Mouse (Mus musculus): ENCODE measurements around the gene Dnah6. TPM values are rescaled to one million over a fixed set of nuclear protein-coding genes. Genes with fewer than 3 reads are reported as not detected.

Gene Dnah6
- total and polyA plus RNA-seq, 2 experiments, result not detected

GRCm38 (mm10) chr6:73047259-73047658 is 174.2 kb downstream of the Dnah6 start:
- no peak for TF ChIP-seq POLR2A (IDR thresholded peaks at IDR 0.05; ENCODE audit: extremely low read depth, insufficient read depth, low read length)
- no peak for TF ChIP-seq CTCF (IDR thresholded peaks at IDR 0.05; ENCODE audit: low read depth, low read length)
- no peak overlapping the region for H3K4me3 ChIP-seq (ENCODE audit: insufficient read depth, low read depth, low read length)
- DNase-seq (ENCODE audit: extremely low read depth, low read depth, low spot score), result no peak
- no peaks in the 10 kb centered on the region for H3K79me2 ChIP-seq (ENCODE audit: control insufficient read depth, insufficient read depth, low read length)
- WGBS, result 76% methylated on average over 7 of the region's 7 CpGs
- H3K4me1 ChIP-seq (ENCODE audit: control insufficient read depth, insufficient read depth, low read length), result no peaks in the 10 kb centered on the region
- no peak overlapping the region for H3K9ac ChIP-seq (ENCODE audit: low read depth, low read length)
- H3K27me3 ChIP-seq (ENCODE audit: control insufficient read depth, insufficient read depth, low read length), result no peaks in the 10 kb centered on the region
- H3K27ac ChIP-seq (replicated peaks; ENCODE audit: insufficient read depth, low read depth, low read length), result no peak overlapping the region
- no peaks in the 10 kb centered on the region for H3K36me3 ChIP-seq (ENCODE audit: control insufficient read depth, insufficient read depth, low read length)

DNA sequence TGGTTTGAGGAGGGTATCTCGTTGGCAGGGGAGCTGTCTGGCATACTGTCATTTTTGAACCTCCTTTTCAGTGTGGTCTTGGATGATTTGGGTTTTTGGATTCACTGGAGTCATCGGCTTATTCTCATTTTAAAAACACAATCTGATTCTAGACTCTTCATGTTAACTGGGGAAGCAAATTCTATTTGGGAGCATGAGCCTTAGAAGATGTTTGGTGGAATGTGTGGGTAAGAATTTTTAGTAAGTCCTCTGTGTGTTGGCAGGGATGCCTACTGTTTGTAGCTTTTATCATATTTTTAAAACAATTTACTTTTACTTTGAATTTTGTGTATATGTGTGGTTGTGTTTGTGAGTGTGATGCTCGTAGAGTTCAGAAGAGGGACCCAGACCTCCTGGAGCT is 175.5 kb downstream of the Dnah6 start:
- 82% methylated on average over 3 of the region's 3 CpGs for WGBS
- Histone ChIP-seq H3K4me1 (ENCODE audit: control insufficient read depth, insufficient read depth, low read length) (no peaks in the 10 kb centered on the region), H3K27me3 (ENCODE audit: control insufficient read depth, insufficient read depth, low read length) (no peaks in the 10 kb centered on the region), H3K4me3 (ENCODE audit: insufficient read depth, low read depth, low read length) (no peak overlapping the region), H3K79me2 (ENCODE audit: control insufficient read depth, insufficient read depth, low read length) (no peaks in the 10 kb centered on the region), H3K9ac (ENCODE audit: low read depth, low read length) (no peak overlapping the region), H3K36me3 (ENCODE audit: control insufficient read depth, insufficient read depth, low read length) (no peaks in the 10 kb centered on the region), H3K27ac (replicated peaks; ENCODE audit: insufficient read depth, low read depth, low read length) (no peak overlapping the region)
- TF ChIP-seq CTCF (IDR thresholded peaks at IDR 0.05; ENCODE audit: low read depth, low read length), result no peak
- no peak for TF ChIP-seq POLR2A (IDR thresholded peaks at IDR 0.05; ENCODE audit: extremely low read depth, insufficient read depth, low read length)
- DNase-seq (ENCODE audit: extremely low read depth, low read depth, low spot score), result no peak

DNA sequence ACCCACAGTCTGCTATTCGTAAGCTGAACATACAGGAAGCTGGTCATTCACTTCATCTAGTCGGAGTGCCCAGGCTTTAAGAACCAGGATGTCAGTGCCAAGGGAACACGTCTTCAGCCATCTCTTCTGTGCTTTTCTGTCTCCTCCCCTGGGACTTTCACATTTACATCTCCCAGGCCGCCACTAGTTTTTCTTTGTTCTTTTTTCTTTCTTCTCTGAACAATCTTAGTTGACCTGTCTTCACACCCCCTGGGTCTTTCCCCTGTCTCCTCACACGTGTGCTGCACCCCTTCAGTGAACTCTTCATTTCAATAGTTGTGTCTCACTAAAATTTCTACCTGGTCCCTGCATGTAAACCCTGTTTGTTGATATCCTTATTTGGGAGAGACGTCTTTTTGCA is 179.2 kb downstream of the Dnah6 start:
- Histone ChIP-seq H3K36me3 (ENCODE audit: control insufficient read depth, insufficient read depth, low read length) (no peaks in the 10 kb centered on the region), H3K4me3 (ENCODE audit: insufficient read depth, low read depth, low read length) (no peak overlapping the region), H3K9ac (ENCODE audit: low read depth, low read length) (no peak overlapping the region), H3K79me2 (ENCODE audit: control insufficient read depth, insufficient read depth, low read length) (no peaks in the 10 kb centered on the region), H3K27ac (replicated peaks; ENCODE audit: insufficient read depth, low read depth, low read length) (no peak overlapping the region), H3K27me3 (ENCODE audit: control insufficient read depth, insufficient read depth, low read length) (no peaks in the 10 kb centered on the region), H3K4me1 (ENCODE audit: control insufficient read depth, insufficient read depth, low read length) (no peaks in the 10 kb centered on the region)
- TF ChIP-seq CTCF (IDR thresholded peaks at IDR 0.05; ENCODE audit: low read depth, low read length), result no peak
- no peak for TF ChIP-seq POLR2A (IDR thresholded peaks at IDR 0.05; ENCODE audit: extremely low read depth, insufficient read depth, low read length)
- 78% methylated on average over 6 of the region's 6 CpGs for WGBS
- no peak for DNase-seq (ENCODE audit: extremely low read depth, low read depth, low spot score)

DNA sequence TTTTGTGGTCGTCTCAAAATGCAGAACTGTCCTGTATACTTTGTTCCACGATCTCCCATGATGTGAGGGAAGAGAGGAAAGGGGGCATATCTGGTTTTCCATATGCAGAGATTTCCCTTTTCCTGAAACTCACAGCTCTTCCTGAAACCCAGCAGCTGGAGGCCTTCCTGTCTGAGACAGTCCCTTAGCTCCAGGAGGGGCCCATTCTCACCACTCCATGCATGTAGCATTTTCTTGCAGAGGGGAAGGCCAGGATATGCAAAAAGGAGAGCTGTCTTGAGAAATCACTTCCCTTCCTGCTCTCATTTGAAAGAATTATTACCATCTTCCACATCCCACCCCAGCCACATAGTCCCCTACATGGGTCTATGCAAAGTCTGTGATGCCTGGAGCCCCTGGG is 183.2 kb downstream of the Dnah6 start:
- Histone ChIP-seq H3K4me1 (ENCODE audit: control insufficient read depth, insufficient read depth, low read length) (no peaks in the 10 kb centered on the region), H3K79me2 (ENCODE audit: control insufficient read depth, insufficient read depth, low read length) (no peaks in the 10 kb centered on the region), H3K27ac (replicated peaks; ENCODE audit: insufficient read depth, low read depth, low read length) (no peak overlapping the region), H3K4me3 (ENCODE audit: insufficient read depth, low read depth, low read length) (no peak overlapping the region), H3K9ac (ENCODE audit: low read depth, low read length) (no peak overlapping the region), H3K36me3 (ENCODE audit: control insufficient read depth, insufficient read depth, low read length) (no peaks in the 10 kb centered on the region), H3K27me3 (ENCODE audit: control insufficient read depth, insufficient read depth, low read length) (no peaks in the 10 kb centered on the region)
- no peak for DNase-seq (ENCODE audit: extremely low read depth, low read depth, low spot score)
- TF ChIP-seq CTCF (IDR thresholded peaks at IDR 0.05; ENCODE audit: low read depth, low read length), result no peak
- TF ChIP-seq POLR2A (IDR thresholded peaks at IDR 0.05; ENCODE audit: extremely low read depth, insufficient read depth, low read length), result no peak
- 60% methylated on average over 2 of the region's 2 CpGs for WGBS

DNA sequence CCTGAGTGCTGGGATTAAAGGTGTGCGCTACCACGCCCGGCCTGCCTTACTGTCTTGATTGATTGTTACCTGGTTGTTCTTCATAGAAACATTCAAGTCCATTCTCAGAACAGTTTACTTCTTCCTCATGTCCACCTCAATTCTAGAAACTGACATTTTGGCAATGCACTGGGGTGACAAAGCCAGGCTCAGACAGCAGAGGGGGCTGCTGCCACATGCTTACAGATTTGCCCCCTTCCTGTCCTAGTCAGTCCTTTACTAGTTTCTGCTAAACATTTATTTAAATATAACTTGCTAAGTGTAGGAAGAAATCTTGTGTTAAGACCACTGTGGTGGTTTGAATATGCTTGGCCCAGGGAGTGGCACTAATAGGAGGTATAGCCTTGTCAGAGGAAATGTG is 192.6 kb downstream of the Dnah6 start:
- TF ChIP-seq POLR2A (IDR thresholded peaks at IDR 0.05; ENCODE audit: extremely low read depth, insufficient read depth, low read length), result no peak
- no peak for TF ChIP-seq CTCF (IDR thresholded peaks at IDR 0.05; ENCODE audit: low read depth, low read length)
- 97% methylated on average over 3 of the region's 3 CpGs for WGBS
- no peak overlapping the region for H3K4me3 ChIP-seq (ENCODE audit: insufficient read depth, low read depth, low read length)
- no peak overlapping the region for H3K9ac ChIP-seq (ENCODE audit: low read depth, low read length)
- no peaks in the 10 kb centered on the region for H3K27me3 ChIP-seq (ENCODE audit: control insufficient read depth, insufficient read depth, low read length)
- H3K36me3 ChIP-seq (ENCODE audit: control insufficient read depth, insufficient read depth, low read length), result no peaks in the 10 kb centered on the region
- DNase-seq (ENCODE audit: extremely low read depth, low read depth, low spot score), result no peak
- no peaks in the 10 kb centered on the region for H3K79me2 ChIP-seq (ENCODE audit: control insufficient read depth, insufficient read depth, low read length)
- H3K27ac ChIP-seq (replicated peaks; ENCODE audit: insufficient read depth, low read depth, low read length), result no peak overlapping the region
- H3K4me1 ChIP-seq (ENCODE audit: control insufficient read depth, insufficient read depth, low read length), result no peaks in the 10 kb centered on the region

- 79% methylated on average over 4 of the region's 4 CpGs for WGBS
- TF ChIP-seq CTCF (IDR thresholded peaks at IDR 0.05; ENCODE audit: low read depth, low read length) (no peak), POLR2A (IDR thresholded peaks at IDR 0.05; ENCODE audit: extremely low read depth, insufficient read depth, low read length) (no peak)
- no peaks in the 10 kb centered on the region for H3K4me1 ChIP-seq (ENCODE audit: control insufficient read depth, insufficient read depth, low read length)
Measured at GRCm38 (mm10) chr6:73027881-73028280, 193.6 kb downstream of the Dnah6 start.

More at GRCm38 (mm10) chr6:73027881-73028280, 193.6 kb downstream of the Dnah6 start:
- no peak overlapping the region for H3K27ac ChIP-seq (replicated peaks; ENCODE audit: insufficient read depth, low read depth, low read length)
- H3K79me2 ChIP-seq (ENCODE audit: control insufficient read depth, insufficient read depth, low read length), result no peaks in the 10 kb centered on the region
- H3K36me3 ChIP-seq (ENCODE audit: control insufficient read depth, insufficient read depth, low read length), result no peaks in the 10 kb centered on the region
- no peak overlapping the region for H3K4me3 ChIP-seq (ENCODE audit: insufficient read depth, low read depth, low read length)
- no peak overlapping the region for H3K9ac ChIP-seq (ENCODE audit: low read depth, low read length)
- H3K27me3 ChIP-seq (ENCODE audit: control insufficient read depth, insufficient read depth, low read length), result no peaks in the 10 kb centered on the region
- DNase-seq (ENCODE audit: extremely low read depth, low read depth, low spot score), result no peak
